8 mouse cellular contexts compared by ENCODE assay signal in the genomic region with DNA sequence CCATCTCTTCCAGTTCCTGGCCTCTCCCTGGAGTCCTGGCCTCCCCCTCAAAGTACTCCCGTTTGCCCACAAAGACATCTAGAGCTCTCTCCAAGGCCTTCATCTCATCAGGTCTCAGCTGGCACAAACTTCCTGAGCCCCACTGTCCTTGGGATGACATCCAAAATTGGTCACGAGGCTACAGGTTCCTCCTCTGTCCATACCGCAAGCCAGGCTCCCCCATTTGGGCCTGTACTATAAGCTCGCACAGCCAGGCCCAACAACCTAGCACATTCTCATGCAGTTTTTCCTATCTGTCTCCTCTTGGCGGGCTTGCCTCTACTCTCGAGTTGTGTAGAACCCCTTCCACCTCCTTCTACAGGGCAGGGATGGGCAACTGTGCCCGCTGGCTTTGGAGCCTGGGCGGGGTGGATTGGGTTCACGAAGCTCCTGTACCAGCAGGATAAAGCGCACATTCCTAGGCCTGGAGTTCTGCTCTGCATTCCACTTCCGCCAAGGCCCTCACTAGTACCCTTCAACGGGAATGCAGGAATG. TPM values are rescaled to one million over a fixed set of nuclear protein-coding genes. Genes with fewer than 3 reads are reported as not detected.
DNase-seq lines count a peak whose midpoint lies in the region; ATAC-seq and TF ChIP-seq lines count a peak whose summit lies in the region.

No protein-coding gene starts in this region.

- WGBS in hindbrain, embryonic 15.5 days, result 40% methylated on average over 12 of the region's 12 CpGs
- WGBS in midbrain, embryonic 10.5 days, result 34% methylated on average over 12 of the region's 12 CpGs

- H3K27ac ChIP-seq in hindbrain, embryonic 15.5 days (replicated peaks), result no peak overlapping the region
- no peak overlapping the region for H3K27ac ChIP-seq in midbrain, embryonic 10.5 days (replicated peaks)

- in situ Hi-C loops in Patski (cut with MboI; ENCODE audit: low pct_unique_long_range_greater_than_20kb), result no loop called here

- H3K9me3 ChIP-seq in erythroblast, embryonic 14.5 days (ENCODE audit: control insufficient read depth, low read length), result no peaks in the 10 kb centered on the region
- H3K9me3 ChIP-seq in hindbrain, embryonic 15.5 days, result no peaks in the 10 kb centered on the region
- H3K9me3 ChIP-seq in midbrain, embryonic 10.5 days (replicated peaks), result no peaks in the 10 kb centered on the region

- peak overlapping the region; percentile 54 for H3K4me3 ChIP-seq in erythroblast, embryonic 14.5 days (replicated peaks)
- H3K4me3 ChIP-seq in hindbrain, embryonic 15.5 days, result peak overlapping the region; percentile 92
- H3K4me3 ChIP-seq in midbrain, embryonic 10.5 days, result peak overlapping the region; percentile 86

- CTCF ChIA-PET in Patski (lab: Charles Lee), result interaction anchor here (1.5 kb wide), 1 partner anchor 49 kb away, joined by 3 read pairs; no protein-coding TSS in a partner anchor

- DNase-seq in Patski (ENCODE audit: low read depth, low spot score), result no peak
- no peak for DNase-seq in midbrain, embryonic 10.5 days (ENCODE audit: low spot score)
- no peak for DNase-seq in layer of hippocampus, adult 18-20 months (ENCODE audit: low spot score in 2 of 2)
- DNase-seq in right cerebral cortex, postnatal 10 days (ENCODE audit: low spot score in 2 of 2), result no peak

- POLR2A ChIA-PET in Patski (lab: Charles Lee), result interaction anchor here (1.1 kb wide), 1 partner anchor 46 kb away, joined by 3 read pairs; a partner anchor contains a TSS

- no peak for ATAC-seq in erythroblast, adult 5-6 weeks (replicated peaks; ENCODE audit: low FRiP score, poor library complexity, severe bottlenecking)
- ATAC-seq in Patski, result peak; percentile 26
- ATAC-seq in hindbrain, embryonic 15.5 days (ENCODE audit: low FRiP score, low read depth), result no peak
- ATAC-seq in megakaryocyte progenitor cell, adult 5-6 weeks (replicated peaks; ENCODE audit: poor library complexity), result no peak

- no peak for TF ChIP-seq CTCF in Patski (IDR thresholded peaks at IDR 0.05)

- no peaks in the 10 kb centered on the region; the same call in 1 of the 2 replicates for H3K36me3 ChIP-seq in erythroblast, embryonic 14.5 days (ENCODE audit: control insufficient read depth)
- H3K36me3 ChIP-seq in hindbrain, embryonic 15.5 days, result no peaks in the 10 kb centered on the region
- no peaks in the 10 kb centered on the region for H3K36me3 ChIP-seq in midbrain, embryonic 10.5 days

- H3K4me2 ChIP-seq in hindbrain, embryonic 15.5 days, result peak overlapping the region; percentile 91

- H3K4me1 ChIP-seq in erythroblast, embryonic 14.5 days (ENCODE audit: control insufficient read depth), result peaks cover 9% of the 10 kb centered on the region
- peaks cover 45% of the 10 kb centered on the region for H3K4me1 ChIP-seq in hindbrain, embryonic 15.5 days (replicated peaks)
- peaks cover 22% of the 10 kb centered on the region for H3K4me1 ChIP-seq in midbrain, embryonic 10.5 days

- H3K9ac ChIP-seq in hindbrain, embryonic 15.5 days, result peak overlapping the region; percentile 22; the same call in 1 of the 2 replicates

- H3K27me3 ChIP-seq in erythroblast, embryonic 14.5 days (ENCODE audit: control insufficient read depth), result peaks cover 42% of the 10 kb centered on the region
- no peaks in the 10 kb centered on the region for H3K27me3 ChIP-seq in Patski
- peaks cover 2% of the 10 kb centered on the region; the same call in 1 of the 2 replicates for H3K27me3 ChIP-seq in hindbrain, embryonic 15.5 days
- H3K27me3 ChIP-seq in midbrain, embryonic 10.5 days (ENCODE audit: low read depth, poor library complexity, severe bottlenecking), result peaks cover 54% of the 10 kb centered on the region

RNA-seq across cellular contexts. Expression of a gene that starts 0.7 kb away (rescaled TPM):
- polyA plus RNA-seq in erythroblast, embryonic 14.5 days (2012), result 0.02 and 0.04 TPM in 2 replicates
- not detected in 2 replicates for total RNA-seq in erythroblast, adult 5-6 weeks (2015; ENCODE audit: low replicate concordance)
- total RNA-seq in erythroblast, adult 5-6 weeks (2017; ENCODE audit: low replicate concordance), result 0.51 TPM in 1 of 2 replicates, not detected in the other
- polyA plus RNA-seq in Patski (2021), result 92.1 TPM
- polyA plus RNA-seq in hindbrain, embryonic 15.5 days (2015; fragmentation: Nextera tagmentation; extraction: Ambion mirVana), result 45.7 and 48.8 TPM in 2 replicates
- 3.3 and 4.3 TPM in 2 replicates for polyA plus RNA-seq in midbrain, embryonic 10.5 days (2016; fragmentation: Nextera tagmentation; extraction: Ambion mirVana)
- 0.59 and 2.1 TPM in 2 replicates for total RNA-seq in megakaryocyte progenitor cell, adult 5-6 weeks (2015)
- total RNA-seq in megakaryocyte progenitor cell, adult 5-6 weeks (2017), result 1.1 and 4.7 TPM in 2 replicates
- total RNA-seq in layer of hippocampus, adult 18-20 months (2021), result 100 to 1,000 TPM; 192 to 208 TPM

RNA-seq across cellular contexts. Expression of a gene that starts 39.5 kb away (rescaled TPM):
- polyA plus RNA-seq in erythroblast, embryonic 14.5 days (2012), result 0.24 and 0.50 TPM in 2 replicates
- 31.9 and 42.8 TPM in 2 replicates for total RNA-seq in erythroblast, adult 5-6 weeks (2015; ENCODE audit: low replicate concordance)
- total RNA-seq in erythroblast, adult 5-6 weeks (2017; ENCODE audit: low replicate concordance), result 14.6 and 26.6 TPM in 2 replicates
- polyA plus RNA-seq in Patski (2021), result 0.15 TPM
- polyA plus RNA-seq in hindbrain, embryonic 15.5 days (2015; fragmentation: Nextera tagmentation; extraction: Ambion mirVana), result 6.3 and 9.2 TPM in 2 replicates
- polyA plus RNA-seq in midbrain, embryonic 10.5 days (2016; fragmentation: Nextera tagmentation; extraction: Ambion mirVana), result 3.7 and 5.7 TPM in 2 replicates
- 26.6 and 48.3 TPM in 2 replicates for total RNA-seq in megakaryocyte progenitor cell, adult 5-6 weeks (2015)
- total RNA-seq in megakaryocyte progenitor cell, adult 5-6 weeks (2017), result 16.4 and 26.7 TPM in 2 replicates
- total RNA-seq in layer of hippocampus, adult 18-20 months (2021), result 10 to 100 TPM; 10.2 to 11.0 TPM

RNA-seq across cellular contexts. Expression of a gene that starts 42.3 kb away (rescaled TPM):
- 0.02 TPM in 1 of 2 replicates, not detected in the other for polyA plus RNA-seq in erythroblast, embryonic 14.5 days (2012)
- 2.3 TPM in 1 of 2 replicates, not detected in the other for total RNA-seq in erythroblast, adult 5-6 weeks (2015; ENCODE audit: low replicate concordance)
- total RNA-seq in erythroblast, adult 5-6 weeks (2017; ENCODE audit: low replicate concordance), result 0.42 and 1.2 TPM in 2 replicates
- 4.7 TPM for polyA plus RNA-seq in Patski (2021)
- polyA plus RNA-seq in hindbrain, embryonic 15.5 days (2015; fragmentation: Nextera tagmentation; extraction: Ambion mirVana), result 2.3 and 4.2 TPM in 2 replicates
- 8.2 and 9.2 TPM in 2 replicates for polyA plus RNA-seq in midbrain, embryonic 10.5 days (2016; fragmentation: Nextera tagmentation; extraction: Ambion mirVana)
- total RNA-seq in megakaryocyte progenitor cell, adult 5-6 weeks (2015), result 1.8 and 2.1 TPM in 2 replicates
- total RNA-seq in megakaryocyte progenitor cell, adult 5-6 weeks (2017), result 0.54 and 0.92 TPM in 2 replicates
- under 1 TPM; 0.61 to 0.97 TPM for total RNA-seq in layer of hippocampus, adult 18-20 months (2021)

RNA-seq across cellular contexts. Expression of a gene that starts 46.3 kb away (rescaled TPM):
- polyA plus RNA-seq in erythroblast, embryonic 14.5 days (2012), result 15.1 and 15.2 TPM in 2 replicates
- total RNA-seq in erythroblast, adult 5-6 weeks (2015; ENCODE audit: low replicate concordance), result 20.9 and 30.7 TPM in 2 replicates
- 25.1 and 26.3 TPM in 2 replicates for total RNA-seq in erythroblast, adult 5-6 weeks (2017; ENCODE audit: low replicate concordance)
- polyA plus RNA-seq in Patski (2021), result 281 TPM
- polyA plus RNA-seq in hindbrain, embryonic 15.5 days (2015; fragmentation: Nextera tagmentation; extraction: Ambion mirVana), result 150 and 159 TPM in 2 replicates
- polyA plus RNA-seq in midbrain, embryonic 10.5 days (2016; fragmentation: Nextera tagmentation; extraction: Ambion mirVana), result 44.5 and 46.2 TPM in 2 replicates
- total RNA-seq in megakaryocyte progenitor cell, adult 5-6 weeks (2015), result 84.3 and 85.6 TPM in 2 replicates
- 74.8 and 96.1 TPM in 2 replicates for total RNA-seq in megakaryocyte progenitor cell, adult 5-6 weeks (2017)
- 100 to 1,000 TPM; 169 to 170 TPM for total RNA-seq in layer of hippocampus, adult 18-20 months (2021)
